Mouse (Mus musculus): ENCODE data around the gene Ghrhr. TPM values are rescaled to one million over a fixed set of nuclear protein-coding genes. Genes with fewer than 3 reads are reported as not detected.

The Ghrhr gene
- total RNA-seq, 2 experiments from 2014 or later, result not detected

DNA sequence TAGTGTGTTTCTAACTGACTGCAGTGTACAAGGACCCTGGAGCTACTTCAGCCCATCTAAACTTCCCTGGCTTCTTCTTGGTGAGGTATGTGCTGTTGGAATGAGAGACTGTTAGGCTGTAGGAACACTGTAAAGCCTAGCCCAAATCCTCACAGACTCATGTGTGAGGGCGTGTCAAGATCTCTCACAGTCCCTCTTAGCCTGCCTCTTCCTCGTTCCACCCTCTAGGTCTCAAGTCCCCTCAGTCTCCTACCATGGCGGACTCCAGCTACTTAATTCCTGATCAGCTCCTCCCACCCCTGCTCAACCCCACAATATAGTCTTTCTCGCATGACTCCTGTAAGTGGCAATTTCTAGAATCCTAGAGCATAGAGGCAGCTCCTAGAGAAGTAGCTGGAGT is 26.9 kb upstream of the Ghrhr start:
- intact Hi-C loops (cut with DNase I), result no loop called here
- DNase-seq (ENCODE audit: extremely low spot score in 1 of 2, low spot score in 2 of 2), result no peak

DNA sequence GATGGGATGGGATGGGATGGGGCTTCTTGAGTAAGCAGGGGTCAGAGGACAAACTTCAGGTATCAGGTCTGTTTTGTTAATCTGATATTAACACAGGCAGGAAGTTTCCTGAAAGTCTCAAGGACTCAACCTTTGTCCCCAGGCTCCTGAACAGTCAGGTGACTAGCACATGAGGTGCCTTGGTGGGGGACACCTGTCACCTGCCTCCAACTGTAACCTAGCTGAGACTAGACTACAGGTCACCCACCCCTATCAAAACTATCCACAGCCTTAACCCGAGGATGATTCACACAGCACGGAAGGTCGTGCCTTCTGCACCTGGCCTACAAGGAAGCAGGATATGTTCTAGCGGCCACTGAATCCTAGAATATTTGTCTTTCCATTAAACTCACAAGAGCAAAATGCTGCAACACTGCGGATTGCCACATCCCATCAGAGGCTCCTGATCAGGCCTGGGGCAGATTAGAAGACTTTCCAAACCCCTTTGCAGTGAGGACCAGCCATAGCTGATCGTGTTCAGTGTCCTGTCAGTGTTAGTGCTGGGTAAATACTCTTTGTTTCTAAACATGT is 25.6 kb upstream of the Ghrhr start:
- intact Hi-C loops (cut with DNase I), result loop anchor here (10.0 kb wide), 1 partner anchor 106 kb away; no protein-coding TSS in a partner anchor
- peak in 1 of 2 experiments; percentile 8 for DNase-seq (ENCODE audit: extremely low spot score in 1 of 2, low spot score in 2 of 2)

DNA sequence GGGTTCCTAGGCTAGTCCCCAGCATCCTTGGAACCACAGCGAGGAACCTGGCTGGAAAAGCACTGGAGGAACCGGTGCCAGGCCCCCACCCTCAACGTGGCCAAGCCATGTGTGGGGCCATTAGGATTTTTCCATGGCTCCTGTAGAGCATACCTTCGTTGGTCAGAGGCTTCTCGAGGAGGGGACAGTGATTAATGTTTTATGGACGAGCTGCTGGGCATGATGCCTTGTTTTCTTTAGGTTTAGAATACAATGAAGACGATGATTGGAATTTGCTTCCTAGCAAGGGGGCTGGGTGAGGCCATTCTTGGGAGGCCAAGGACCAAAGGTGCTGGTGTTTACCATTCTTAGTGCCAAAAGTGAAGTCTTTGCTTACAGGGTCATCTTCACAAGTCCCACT is 24.4 kb upstream of the Ghrhr start:
- DNase-seq (ENCODE audit: extremely low spot score in 1 of 2, low spot score in 2 of 2), result peak in 1 of 2 experiments; percentile 10
- intact Hi-C loops (cut with DNase I), result loop anchor here (10.0 kb wide), 1 partner anchor 107 kb away; no protein-coding TSS in a partner anchor

DNA sequence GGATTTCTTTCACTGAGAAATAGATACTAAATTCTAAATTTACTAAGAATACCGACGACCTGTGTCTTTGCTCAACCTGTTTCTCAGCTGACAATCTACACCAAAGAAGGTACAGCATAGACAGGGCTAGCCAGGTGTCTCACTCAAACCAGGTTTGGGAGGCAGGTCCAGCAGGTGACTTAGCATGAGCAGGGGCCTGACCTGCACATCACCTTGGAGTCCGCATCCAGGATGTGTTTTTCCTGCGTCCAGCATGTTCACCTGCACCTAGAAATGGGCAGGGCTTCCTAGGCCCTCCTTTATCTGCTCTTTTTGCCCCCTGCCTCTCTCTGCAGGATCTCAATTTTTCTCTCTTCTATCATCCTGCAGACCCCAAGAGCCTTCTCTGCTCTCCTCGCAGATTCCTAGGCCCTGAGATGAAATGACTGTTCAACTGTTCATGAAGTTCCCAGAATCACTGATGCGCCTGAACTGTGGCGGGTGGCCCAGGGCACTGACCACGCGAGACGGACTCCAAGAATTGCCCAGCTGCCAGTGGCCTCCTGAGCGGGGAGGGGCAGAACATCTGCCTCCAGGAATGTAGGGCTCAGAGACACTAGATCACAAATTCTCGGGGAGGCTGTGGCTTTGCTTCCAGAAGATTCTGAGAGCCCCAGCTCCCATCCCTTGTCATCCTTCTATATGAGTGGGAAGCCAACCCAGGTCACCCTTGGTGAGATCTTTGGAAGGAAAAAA is 22.2 kb upstream of the Ghrhr start:
- intact Hi-C loops (cut with DNase I), result loop anchor here (10.0 kb wide), 1 partner anchor 109 kb away; no protein-coding TSS in a partner anchor
- peak in 1 of 2 experiments; percentile 15 for DNase-seq (ENCODE audit: extremely low spot score in 1 of 2, low spot score in 2 of 2)

DNA sequence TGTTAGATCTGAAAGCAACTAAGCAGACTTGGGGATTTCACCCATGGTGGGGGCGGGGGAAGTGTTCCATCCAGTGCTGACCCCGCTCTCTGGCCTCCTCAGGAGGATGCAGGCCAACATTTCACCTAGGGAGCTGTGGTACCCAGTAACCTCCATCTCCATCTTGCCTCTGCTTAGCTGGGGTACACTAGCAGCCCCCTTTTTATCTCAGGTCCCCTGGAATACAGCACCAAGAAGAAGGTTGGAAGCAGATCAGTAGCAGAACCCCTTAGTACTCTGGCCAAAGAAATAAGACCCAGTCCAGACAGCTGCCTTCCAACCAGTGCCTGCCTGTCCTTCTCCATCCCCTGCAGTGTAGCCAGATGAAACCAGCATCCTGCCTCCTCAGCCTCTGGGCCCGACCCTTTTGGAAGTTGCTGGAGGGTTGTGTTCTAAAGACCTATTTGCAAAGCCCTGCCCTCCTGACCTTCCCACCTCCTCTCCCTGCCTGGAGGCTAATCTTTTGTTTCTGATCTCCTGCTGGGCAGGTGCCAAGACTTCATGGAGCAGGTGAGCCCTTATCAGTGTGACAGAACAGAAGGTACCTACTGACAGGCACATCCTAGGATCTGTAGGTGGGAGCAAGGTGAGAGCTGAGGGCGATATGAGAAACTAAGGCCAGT is 21.5 kb upstream of the Ghrhr start:
- peak in 1 of 2 experiments; percentile 23 for DNase-seq (ENCODE audit: extremely low spot score in 1 of 2, low spot score in 2 of 2)
- intact Hi-C loops (cut with DNase I), result loop anchor here (10.0 kb wide), 1 partner anchor 110 kb away; no protein-coding TSS in a partner anchor

DNA sequence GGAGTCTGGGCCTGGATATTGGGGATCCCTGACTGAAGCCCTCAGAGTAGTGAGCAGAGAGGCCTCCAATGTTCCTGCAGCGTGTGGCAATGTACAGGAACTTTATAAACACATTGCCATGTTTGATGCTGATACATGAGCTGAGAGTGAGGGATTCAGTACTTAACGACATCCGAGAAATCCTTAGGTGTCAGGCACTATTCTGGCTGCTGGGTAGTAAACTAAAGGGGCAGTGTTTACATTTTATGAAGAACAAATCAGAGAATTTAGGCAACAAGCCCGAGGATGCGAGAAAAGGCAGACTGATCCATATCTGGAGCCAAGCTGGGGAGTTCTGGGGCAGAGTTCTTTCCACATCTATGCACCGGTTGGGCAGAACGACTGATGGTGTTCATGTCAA is 20.5 kb upstream of the Ghrhr start:
- no peak for DNase-seq (ENCODE audit: extremely low spot score in 1 of 2, low spot score in 2 of 2)
- intact Hi-C loops (cut with DNase I), result loop anchor here (10.0 kb wide), 1 partner anchor 111 kb away; no protein-coding TSS in a partner anchor

DNA sequence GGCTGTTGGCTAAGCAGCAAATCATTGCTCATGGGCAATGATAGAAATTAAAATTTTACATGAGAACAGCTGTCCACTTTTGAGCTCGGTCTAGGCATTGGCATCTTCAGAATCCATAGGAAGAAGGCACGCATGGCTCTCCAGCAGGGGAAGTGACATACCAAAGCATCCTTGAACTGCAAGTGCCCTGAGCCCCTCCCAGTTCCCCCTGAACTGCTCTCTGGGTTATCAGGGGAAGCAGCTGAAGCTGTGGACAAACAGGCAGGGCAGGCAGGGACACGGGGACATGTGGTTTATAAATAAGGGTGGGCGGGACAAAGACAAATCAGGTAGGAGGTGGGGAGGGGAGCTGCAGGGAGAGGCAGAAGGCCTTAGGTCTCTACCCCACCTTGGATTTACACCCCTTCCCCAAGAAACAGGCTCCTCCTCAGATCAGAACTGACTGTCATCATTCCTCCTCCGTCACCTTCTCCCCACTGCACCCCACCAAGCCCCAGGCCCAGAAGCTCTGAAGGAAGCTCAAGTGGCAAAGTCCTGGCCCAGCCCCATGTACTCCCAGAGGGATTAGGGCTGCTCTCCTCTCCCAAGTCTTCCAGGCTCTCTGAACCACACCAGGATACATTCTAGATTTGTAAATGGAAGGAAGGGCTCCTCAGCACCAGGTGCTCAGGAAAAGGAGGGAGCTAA is 19.9 kb upstream of the Ghrhr start:
- intact Hi-C loops (cut with DNase I), result loop anchor here (10.0 kb wide), 1 partner anchor 111 kb away; no protein-coding TSS in a partner anchor
- peak in 1 of 2 experiments; percentile 13 for DNase-seq (ENCODE audit: extremely low spot score in 1 of 2, low spot score in 2 of 2)

DNA sequence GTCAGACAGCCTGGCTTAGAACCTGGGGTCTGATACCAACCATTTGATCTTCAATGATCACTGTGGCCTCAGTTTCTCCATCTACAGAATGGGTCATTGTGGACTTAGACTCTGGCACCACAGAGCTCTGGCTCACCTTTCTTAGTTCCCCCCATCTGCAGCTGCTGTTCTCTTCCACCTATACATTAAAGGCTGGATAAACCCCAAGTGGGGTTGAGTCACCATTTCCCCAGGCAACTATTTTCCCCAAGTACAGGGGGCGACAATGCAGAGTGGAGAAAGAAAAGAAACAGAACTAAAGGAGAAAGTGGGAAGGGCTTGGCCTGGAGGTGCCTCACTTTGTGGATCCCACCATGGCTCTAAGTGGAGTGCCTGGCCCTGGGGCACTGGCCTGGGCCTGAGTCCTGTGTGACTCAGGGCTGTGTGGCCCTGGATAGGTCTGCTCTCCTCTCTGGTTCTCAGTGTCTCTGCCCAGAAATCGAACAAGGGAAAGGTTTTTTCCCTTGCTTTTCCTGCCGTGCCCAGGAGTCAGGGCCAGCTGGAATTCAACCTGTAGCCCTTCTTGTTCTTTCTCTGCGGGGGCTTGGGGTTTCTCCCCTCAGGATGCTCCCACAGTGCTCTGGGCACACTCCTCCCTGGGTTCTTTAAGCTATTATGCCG is 19.0 kb upstream of the Ghrhr start:
- peak in 1 of 2 experiments; percentile 8 for DNase-seq (ENCODE audit: extremely low spot score in 1 of 2, low spot score in 2 of 2)
- intact Hi-C loops (cut with DNase I), result loop anchor here (10.0 kb wide), 1 partner anchor 112 kb away; no protein-coding TSS in a partner anchor

DNA sequence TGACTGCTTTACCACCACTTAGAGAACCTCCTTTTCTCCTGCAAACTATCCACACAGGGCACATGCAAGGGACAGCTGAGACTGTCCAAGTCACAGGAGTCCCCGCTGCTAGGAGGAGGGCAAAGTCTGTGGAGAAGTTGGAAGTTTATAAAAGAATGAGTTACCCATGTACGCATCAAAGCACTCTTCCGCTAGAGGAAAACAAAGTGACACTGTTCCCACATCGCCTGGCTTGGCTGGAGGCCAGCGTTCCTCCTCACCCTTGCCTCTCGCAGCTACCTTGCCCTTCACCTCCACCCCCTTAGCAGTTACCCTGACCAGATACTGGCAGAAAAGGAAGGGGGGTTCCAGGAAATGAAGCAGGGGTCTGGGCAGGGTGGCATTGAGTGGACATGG is 18.5 kb upstream of the Ghrhr start:
- intact Hi-C loops (cut with DNase I), result loop anchor here (10.0 kb wide), 1 partner anchor 113 kb away; no protein-coding TSS in a partner anchor
- DNase-seq (ENCODE audit: extremely low spot score in 1 of 2, low spot score in 2 of 2), result peak in 1 of 2 experiments; percentile 47

DNA sequence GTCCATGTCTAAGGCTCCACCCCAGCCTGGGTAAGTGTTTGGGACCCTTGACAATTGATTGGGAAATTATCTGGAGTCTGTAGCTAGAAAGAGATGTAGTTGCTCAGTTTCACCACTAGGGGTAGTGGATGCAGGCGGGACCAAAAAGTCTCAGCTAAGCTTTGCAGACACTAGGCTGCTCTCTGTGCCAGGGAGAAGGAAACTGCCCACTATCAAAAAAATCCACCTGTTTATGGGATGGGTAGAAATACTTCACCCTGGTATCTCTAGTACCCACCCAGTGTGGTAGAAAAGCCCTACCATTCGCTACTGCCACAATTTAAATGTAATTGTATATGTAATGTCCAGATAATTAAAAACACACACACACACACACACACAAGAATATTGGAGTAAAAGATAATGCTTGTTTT is 17.4 kb upstream of the Ghrhr start:
- DNase-seq (ENCODE audit: extremely low spot score in 1 of 2, low spot score in 2 of 2), result no peak
- intact Hi-C loops (cut with DNase I), result loop anchor here (10.0 kb wide), 1 partner anchor 114 kb away; no protein-coding TSS in a partner anchor

DNA sequence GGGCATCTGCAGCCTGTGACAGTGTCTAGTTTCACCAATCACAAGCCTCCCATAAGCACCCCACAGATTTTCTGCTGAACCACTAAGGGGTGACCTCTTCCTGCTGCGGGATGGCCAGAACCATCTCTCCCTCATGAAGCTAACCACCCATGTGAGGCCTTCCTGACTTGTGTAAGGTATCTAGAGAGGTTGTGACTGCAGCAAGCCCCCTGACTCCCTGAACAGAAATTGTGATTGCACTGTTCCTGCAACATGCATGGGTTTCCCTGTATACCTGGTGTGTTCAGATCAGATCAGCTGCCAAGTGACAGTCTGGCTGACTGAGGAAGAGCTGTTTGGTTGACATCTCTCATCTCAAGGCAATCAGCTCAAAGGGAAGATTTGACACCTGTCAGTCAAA is 13.4 kb upstream of the Ghrhr start:
- intact Hi-C loops (cut with DNase I), result no loop called here
- no peak for DNase-seq (ENCODE audit: extremely low spot score in 1 of 2, low spot score in 2 of 2)

DNA sequence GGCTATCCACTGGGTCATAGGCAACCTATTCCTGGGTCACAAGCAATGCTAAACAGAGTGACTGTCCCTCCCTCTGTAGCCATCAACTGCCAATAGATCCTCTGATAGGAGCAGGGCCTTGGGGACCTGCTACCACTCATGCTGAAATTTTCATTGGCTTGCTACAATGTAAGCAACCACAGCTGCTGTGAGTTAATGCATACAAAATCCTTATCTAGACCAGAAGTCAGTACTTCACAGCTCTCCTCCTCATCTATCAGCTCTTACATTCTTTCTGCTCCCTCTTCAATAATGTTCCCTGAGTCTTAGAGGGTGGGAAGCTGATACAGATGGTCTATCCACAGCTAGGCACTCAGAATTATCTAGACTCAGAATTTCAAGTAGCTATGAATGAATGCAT is 9.0 kb upstream of the Ghrhr start:
- DNase-seq (ENCODE audit: extremely low spot score in 1 of 2, low spot score in 2 of 2), result no peak
- intact Hi-C loops (cut with DNase I), result no loop called here

DNA sequence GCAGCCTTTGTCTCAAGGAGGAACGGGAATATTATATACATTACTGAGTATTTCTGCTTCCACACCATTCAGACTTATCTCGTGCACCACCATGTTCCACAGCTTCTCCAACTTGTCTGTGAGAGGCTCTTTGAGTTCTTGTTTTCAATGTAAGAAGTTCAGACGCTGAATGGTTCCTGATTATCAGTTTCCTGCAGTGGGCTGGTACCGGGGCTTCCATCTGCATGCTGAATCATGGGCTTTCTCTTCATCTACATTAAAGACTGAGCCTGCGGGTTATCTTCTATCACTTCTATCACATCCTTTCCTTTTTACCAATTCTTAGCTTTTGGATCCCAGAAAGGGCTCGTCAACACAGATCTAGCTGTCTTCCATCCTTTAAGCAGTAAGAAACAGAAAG is 5.3 kb upstream of the Ghrhr start:
- no peak for DNase-seq (ENCODE audit: extremely low spot score in 1 of 2, low spot score in 2 of 2)
- intact Hi-C loops (cut with DNase I), result no loop called here

DNA sequence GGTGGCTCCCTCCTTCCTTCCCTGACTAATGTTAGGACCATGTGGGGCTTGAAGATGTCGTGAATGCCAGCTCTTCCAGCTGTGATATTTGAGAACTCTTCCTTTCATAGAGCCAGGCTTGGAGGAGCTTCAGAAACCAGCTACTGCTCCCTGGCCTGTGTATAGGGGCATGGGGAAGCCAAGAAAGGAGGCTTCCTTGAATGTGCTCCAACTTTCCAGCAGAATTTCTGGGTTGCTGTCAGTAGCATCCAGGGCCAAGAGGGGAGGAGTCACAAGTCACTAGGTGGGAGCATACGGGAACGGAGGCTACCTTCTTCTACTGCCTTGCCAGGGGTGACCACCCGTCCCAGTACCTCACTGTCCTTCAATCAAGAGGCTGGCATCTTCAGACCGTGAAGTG is 416 bp downstream of the Ghrhr start:
- no peak for DNase-seq (ENCODE audit: extremely low spot score in 1 of 2, low spot score in 2 of 2)
- intact Hi-C loops (cut with DNase I), result loop anchor here (5.0 kb wide), 1 partner anchor 131 kb away; no protein-coding TSS in a partner anchor

DNA sequence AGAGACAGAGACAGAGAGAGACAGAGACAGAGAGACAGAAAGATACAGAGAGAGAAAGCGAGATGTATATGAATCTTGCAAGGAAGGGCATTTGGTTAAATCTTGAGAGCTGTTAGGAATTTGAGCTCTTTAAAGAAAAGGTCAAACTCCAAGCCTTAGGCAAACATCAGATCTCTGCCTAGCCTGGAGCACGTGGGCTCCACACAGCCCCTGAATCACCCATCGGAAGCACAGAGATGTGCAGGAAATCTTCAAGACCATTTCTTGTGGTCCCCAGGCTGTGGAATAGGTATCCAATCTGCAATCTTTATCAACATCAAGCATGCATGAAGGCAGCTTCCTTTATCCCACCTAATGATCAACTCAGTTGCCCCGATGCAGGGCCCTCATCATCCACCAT is 1.4 kb downstream of the Ghrhr start:
- no peak for DNase-seq (ENCODE audit: extremely low spot score in 1 of 2, low spot score in 2 of 2)
- intact Hi-C loops (cut with DNase I), result loop anchor here (5.0 kb wide), 1 partner anchor 130 kb away; no protein-coding TSS in a partner anchor

DNA sequence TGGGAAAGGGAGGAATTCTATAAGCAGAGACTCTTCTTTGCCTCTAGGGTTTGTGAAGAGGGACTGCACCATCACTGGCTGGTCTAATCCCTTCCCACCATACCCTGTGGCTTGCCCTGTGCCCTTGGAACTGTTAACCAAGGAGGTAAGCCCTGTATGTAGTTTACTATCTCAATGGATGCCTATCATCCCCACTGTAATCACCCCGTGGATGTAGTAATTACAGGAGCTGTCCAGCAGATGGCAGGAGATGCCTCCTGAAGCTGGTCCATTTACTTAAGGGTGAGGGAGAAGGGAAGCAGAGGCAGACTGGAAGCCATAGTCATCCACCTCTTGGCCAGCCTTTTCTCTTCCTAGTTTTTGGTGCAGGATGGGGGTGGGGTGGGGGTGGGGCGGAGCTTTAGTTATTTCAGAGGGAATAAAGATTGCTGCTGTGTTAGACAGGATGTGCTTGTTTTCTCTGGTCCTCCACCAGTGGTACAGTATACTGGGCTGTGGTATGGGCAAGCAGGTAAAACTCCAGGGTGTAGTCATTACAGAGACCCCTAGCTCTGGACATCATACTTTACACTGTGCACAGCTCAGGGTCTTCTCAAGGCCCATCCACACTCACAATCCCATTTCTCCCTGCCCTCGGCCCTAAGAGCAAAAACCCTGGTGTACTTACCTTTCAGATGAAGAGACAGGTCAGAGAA is 3.7 kb downstream of the Ghrhr start:
- peak; percentile 54 to 56 for DNase-seq (ENCODE audit: extremely low spot score in 1 of 2, low spot score in 2 of 2)
- intact Hi-C loops (cut with DNase I), result loop anchor here (5.0 to 10.0 kb wide), 2 partner anchors 128 to 665 kb away; no protein-coding TSS in a partner anchor

DNA sequence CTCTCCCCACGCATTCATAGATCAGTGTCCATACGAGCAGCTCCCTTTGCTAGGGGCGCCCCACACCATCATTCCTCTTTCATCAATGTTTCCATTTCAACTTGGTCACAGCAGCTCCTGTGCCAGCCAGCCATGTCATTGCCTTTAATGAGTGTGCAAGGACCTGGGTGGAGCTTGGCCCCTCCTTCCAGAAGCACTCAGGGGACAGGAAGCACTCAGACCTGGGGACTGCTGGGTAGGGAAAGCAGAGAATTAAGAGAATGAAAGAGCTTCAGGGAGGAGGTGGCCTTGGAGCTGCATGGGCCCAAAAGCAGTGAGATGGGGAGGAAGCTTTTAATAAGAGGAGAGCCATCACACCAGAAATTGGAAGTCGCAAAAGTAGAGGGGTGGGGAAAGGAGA is 5.9 kb downstream of the Ghrhr start:
- DNase-seq (ENCODE audit: extremely low spot score in 1 of 2, low spot score in 2 of 2), result no peak
- intact Hi-C loops (cut with DNase I), result loop anchor here (10.0 kb wide), 1 partner anchor 663 kb away; no protein-coding TSS in a partner anchor
